Mouse (Mus musculus) ES-Bruce4 (cell line): ENCODE measurements around the gene Gm28308.

Source experiments
- CTCF ChIP-seq: IDR thresholded peaks from one replicate; pipeline ENCODE4 v1.8.1; 2011; ENCODE audit warnings: low read depth, low read length
- POLR2A ChIP-seq: IDR thresholded peaks from one replicate; pipeline ENCODE4 v1.8.1; 2011; ENCODE audit warnings: low read length; ENCODE audit not compliant: insufficient read depth

GRCm38 (mm10) chr6:52235866-52236265 is 22.7 kb upstream of the Gm28308 start:
- TF ChIP-seq POLR2A (no peak), CTCF (no peak)
